Mouse (Mus musculus) CH12.LX (cell line): ENCODE measurements around the gene Slc7a6.

ENCODE experiments used
- ELF1 ChIP-seq: IDR thresholded peaks from 2 replicates; pipeline ENCODE4 v1.6.1; 2014; ENCODE audit warnings: low read depth, mild to moderate bottlenecking, inconsistent platforms, low read length, improper control_type of control experiment
- POLR2A ChIP-seq: IDR thresholded peaks from 2 replicates; pipeline ENCODE4 v1.6.1; 2011; ENCODE audit warnings: low read depth, mild to moderate bottlenecking, improper control_type of control experiment, low read length
- ZC3H11A ChIP-seq: IDR thresholded peaks from 2 replicates; pipeline ENCODE4 v1.6.1; 2012; ENCODE audit warnings: low read depth, mild to moderate bottlenecking, inconsistent platforms, low read length, improper control_type of control experiment

- no peak for TF ChIP-seq ZC3H11A
- TF ChIP-seq POLR2A, result no peak
- no peak for TF ChIP-seq ELF1
Observed at GRCm38 (mm10) chr8:106127882-106128410, 40.7 kb upstream of the Slc7a6 start.
